Mouse (Mus musculus) neural tube, embryonic 15.5 days (tissue): ENCODE data around the gene Tpk1. TPM values are rescaled to one million over a fixed set of nuclear protein-coding genes. Genes with fewer than 3 reads are reported as not detected.

Experiments
- ATAC-seq: fragments of 200-750 bp; cut with Nextera tagmentation; 2 replicates; pipeline ENCODE4 v1.8.0; 2017; ENCODE audit warnings: mild to moderate bottlenecking, moderate TSS enrichment, moderate library complexity; ENCODE audit not compliant: low FRiP score
- H3K27ac ChIP-seq: fragments of 300-500 bp; sonication (generic); replicated peaks from 2 replicates; pipeline ENCODE4 v1.5.1; 2015; ENCODE audit warnings: mild to moderate bottlenecking, inconsistent platforms
- H3K27me3 ChIP-seq: fragments of 300-500 bp; sonication (generic); replicated peaks from 2 replicates; pipeline ENCODE4 v1.6.1; 2015; ENCODE audit warnings: inconsistent platforms
- H3K36me3 ChIP-seq: fragments of 300-500 bp; sonication (generic); 2 replicates; pipeline ENCODE4 v1.6.1; 2015; ENCODE audit warnings: inconsistent platforms
- H3K4me1 ChIP-seq: fragments of 300-500 bp; sonication (generic); 2 replicates; pipeline ENCODE4 v1.6.1; 2015; ENCODE audit warnings: inconsistent platforms
- H3K4me2 ChIP-seq: fragments of 300-500 bp; sonication (generic); 2 replicates; pipeline ENCODE4 v1.6.1; 2015; ENCODE audit warnings: inconsistent platforms, mild to moderate bottlenecking, moderate library complexity
- H3K4me3 ChIP-seq: fragments of 300-500 bp; sonication (generic); replicated peaks from 2 replicates; pipeline ENCODE4 v1.5.1; 2015; ENCODE audit warnings: mild to moderate bottlenecking, inconsistent platforms
- H3K9ac ChIP-seq: fragments of 300-500 bp; sonication (generic); replicated peaks from 2 replicates; pipeline ENCODE4 v1.6.1; 2015; ENCODE audit warnings: mild to moderate bottlenecking, inconsistent platforms
- H3K9me3 ChIP-seq: fragments of 300-500 bp; sonication (generic); replicated peaks from 2 replicates; pipeline ENCODE4 v1.6.1; 2016; ENCODE audit warnings: inconsistent platforms
- WGBS: fragments of 180-500 bp; shearing (Covaris S2); methylation state at CpG from one replicate; pipeline ENCODE4 v1.1.7; 2015; ENCODE audit warnings: mixed read lengths; 5-methylcytosine and 5-hydroxymethylcytosine counted together
- polyA plus RNA-seq: library from polyadenylated mRNA; unstranded; fragments of >200 nt; fragmentation: Nextera tagmentation; extraction: Ambion mirVana; gene quantifications from 2 replicates; pipeline ENCODE4 v1.2.1, GENCODE M21; 2015

The Tpk1 gene
- polyA plus RNA-seq, 1 experiment from 2014 or later, result 4.7 TPM

GRCm38 (mm10) chr6:43468821-43469594, 197.1 kb downstream of the Tpk1 start:
- no peak overlapping the region for H3K4me2 ChIP-seq
- no peaks in the 10 kb centered on the region for H3K36me3 ChIP-seq
- H3K27ac ChIP-seq, result no peak overlapping the region
- ATAC-seq, result no peak
- no peaks in the 10 kb centered on the region for H3K27me3 ChIP-seq
- no peak overlapping the region for H3K4me3 ChIP-seq
- no peaks in the 10 kb centered on the region for H3K4me1 ChIP-seq
- no peak overlapping the region for H3K9ac ChIP-seq
- 86% methylated on average over 10 of the region's 10 CpGs for WGBS
- H3K9me3 ChIP-seq, result no peaks in the 10 kb centered on the region

- 49% methylated on average over 2 of the region's 2 CpGs for whole genome bisulfite sequencing
- no peaks in the 10 kb centered on the region for H3K4me1 ChIP-seq
- no peak overlapping the region for H3K4me3 ChIP-seq
- H3K9ac ChIP-seq, result no peak overlapping the region
- no peaks in the 10 kb centered on the region for H3K27me3 ChIP-seq
- ATAC-seq, result no peak
- no peak overlapping the region for H3K27ac ChIP-seq
- no peak overlapping the region for H3K4me2 ChIP-seq
- no peaks in the 10 kb centered on the region for H3K9me3 ChIP-seq
- no peaks in the 10 kb centered on the region for H3K36me3 ChIP-seq
These were observed 203.2 kb downstream of the Tpk1 start for GRCm38 (mm10) chr6:43462849-43463369.

GRCm38 (mm10) chr6:43462189-43462848, 203.8 kb downstream of the Tpk1 start:
- no peak for ATAC-seq
- 75% methylated on average over 2 of the region's 2 CpGs for WGBS
- Histone ChIP-seq H3K4me1 (no peaks in the 10 kb centered on the region), H3K4me2 (no peak overlapping the region), H3K36me3 (no peaks in the 10 kb centered on the region), H3K4me3 (no peak overlapping the region), H3K9ac (no peak overlapping the region), H3K27me3 (no peaks in the 10 kb centered on the region), H3K27ac (no peak overlapping the region), H3K9me3 (no peaks in the 10 kb centered on the region)

- H3K27me3 ChIP-seq, result no peaks in the 10 kb centered on the region
- H3K36me3 ChIP-seq, result no peaks in the 10 kb centered on the region
- no peak overlapping the region for H3K27ac ChIP-seq
- 78% methylated on average over 2 of the region's 2 CpGs for WGBS
- no peak overlapping the region for H3K9ac ChIP-seq
- no peak overlapping the region for H3K4me3 ChIP-seq
- ATAC-seq, result no peak
- no peak overlapping the region for H3K4me2 ChIP-seq
- no peaks in the 10 kb centered on the region for H3K9me3 ChIP-seq
- no peaks in the 10 kb centered on the region for H3K4me1 ChIP-seq
These were observed 207.0 kb downstream of the Tpk1 start for GRCm38 (mm10) chr6:43459082-43459481.

GRCm38 (mm10) chr6:43457989-43458388, 208.1 kb downstream of the Tpk1 start:
- Histone ChIP-seq H3K9ac (no peak overlapping the region), H3K9me3 (no peaks in the 10 kb centered on the region), H3K36me3 (no peaks in the 10 kb centered on the region), H3K27me3 (no peaks in the 10 kb centered on the region), H3K27ac (no peak overlapping the region), H3K4me3 (no peak overlapping the region), H3K4me1 (no peaks in the 10 kb centered on the region), H3K4me2 (no peak overlapping the region)
- 89% methylated on average over 2 of the region's 2 CpGs for WGBS
- no peak for ATAC-seq

- no peaks in the 10 kb centered on the region for H3K9me3 ChIP-seq
- no peak overlapping the region for H3K27ac ChIP-seq
- no peak overlapping the region for H3K4me2 ChIP-seq
- no peaks in the 10 kb centered on the region for H3K27me3 ChIP-seq
- H3K9ac ChIP-seq, result no peak overlapping the region
- WGBS, result 75% methylated on average over 2 of the region's 2 CpGs
- no peaks in the 10 kb centered on the region for H3K4me1 ChIP-seq
- no peaks in the 10 kb centered on the region for H3K36me3 ChIP-seq
- H3K4me3 ChIP-seq, result no peak overlapping the region
- ATAC-seq, result no peak
These were observed 216.6 kb downstream of the Tpk1 start for GRCm38 (mm10) chr6:43449498-43449897.

GRCm38 (mm10) chr6:43445856-43446255, 220.2 kb downstream of the Tpk1 start:
- no peaks in the 10 kb centered on the region for H3K27me3 ChIP-seq

GRCm38 (mm10) chr6:43442191-43442590, 223.9 kb downstream of the Tpk1 start:
- H3K9me3 ChIP-seq, result no peaks in the 10 kb centered on the region
- H3K36me3 ChIP-seq, result no peaks in the 10 kb centered on the region
- H3K4me3 ChIP-seq, result no peak overlapping the region
- H3K4me2 ChIP-seq, result no peak overlapping the region
- no peak overlapping the region for H3K27ac ChIP-seq
- H3K4me1 ChIP-seq, result no peaks in the 10 kb centered on the region
- ATAC-seq, result no peak
- over 99% methylated on average over 3 of the region's 3 CpGs for WGBS
- H3K9ac ChIP-seq, result no peak overlapping the region
- H3K27me3 ChIP-seq, result no peaks in the 10 kb centered on the region

More at GRCm38 (mm10) chr6:43445856-43446255, 220.2 kb downstream of the Tpk1 start:
- 88% methylated on average over 2 of the region's 2 CpGs for WGBS
- Histone ChIP-seq H3K27ac (no peak overlapping the region), H3K36me3 (no peaks in the 10 kb centered on the region), H3K4me3 (no peak overlapping the region), H3K4me1 (no peaks in the 10 kb centered on the region), H3K9me3 (no peaks in the 10 kb centered on the region), H3K4me2 (no peak overlapping the region), H3K9ac (no peak overlapping the region)
- no peak for ATAC-seq

GRCm38 (mm10) chr6:43435987-43436541, 230.0 kb downstream of the Tpk1 start:
- no peaks in the 10 kb centered on the region for H3K27me3 ChIP-seq
- H3K4me1 ChIP-seq, result 0 out of 2 replicates have a peak, but pooled peaks cover 4% of the 10 kb centered on the region
- ATAC-seq, result no peak
- no peak overlapping the region for H3K9ac ChIP-seq
- H3K4me2 ChIP-seq, result no peak overlapping the region
- H3K27ac ChIP-seq, result no peak overlapping the region
- WGBS, result 69% methylated on average over 2 of the region's 2 CpGs
- no peak overlapping the region for H3K4me3 ChIP-seq
- H3K9me3 ChIP-seq, result no peaks in the 10 kb centered on the region
- H3K36me3 ChIP-seq, result no peaks in the 10 kb centered on the region

- Histone ChIP-seq H3K27ac (no peak overlapping the region), H3K36me3 (no peaks in the 10 kb centered on the region), H3K4me3 (no peak overlapping the region), H3K9me3 (no peaks in the 10 kb centered on the region), H3K27me3 (no peaks in the 10 kb centered on the region), H3K4me2 (no peak overlapping the region), H3K4me1 (0 out of 2 replicates have a peak, but pooled peaks cover 4% of the 10 kb centered on the region), H3K9ac (no peak overlapping the region)
- ATAC-seq, result no peak
- WGBS, result 93% methylated on average over 1 of the region's 1 CpGs
These were observed 231.7 kb downstream of the Tpk1 start for GRCm38 (mm10) chr6:43434365-43434764.

- H3K4me1 ChIP-seq, result no peaks in the 10 kb centered on the region
- H3K27me3 ChIP-seq, result no peaks in the 10 kb centered on the region
- H3K4me2 ChIP-seq, result no peak overlapping the region
- 45% methylated on average over 4 of the region's 4 CpGs for WGBS
- H3K36me3 ChIP-seq, result no peaks in the 10 kb centered on the region
- no peak for ATAC-seq
- no peak overlapping the region for H3K4me3 ChIP-seq
- H3K9me3 ChIP-seq, result no peaks in the 10 kb centered on the region
- H3K9ac ChIP-seq, result no peak overlapping the region
- no peak overlapping the region for H3K27ac ChIP-seq
These were observed 241.1 kb downstream of the Tpk1 start for GRCm38 (mm10) chr6:43424978-43425377.
